Mouse (Mus musculus): Measurements from ENCODE around the gene Mmgt2. TPM values are rescaled to one million over a fixed set of nuclear protein-coding genes. Genes with fewer than 3 reads are reported as not detected.
"Not testable (repeated sequence)": the region's sequence is repeated elsewhere in the genome, so short reads cannot be mapped to it uniquely, and the experiment has no call there.

Gene Mmgt2
- polyA plus RNA-seq, 1 experiment from 2014 or later: 27.4 TPM

DNA sequence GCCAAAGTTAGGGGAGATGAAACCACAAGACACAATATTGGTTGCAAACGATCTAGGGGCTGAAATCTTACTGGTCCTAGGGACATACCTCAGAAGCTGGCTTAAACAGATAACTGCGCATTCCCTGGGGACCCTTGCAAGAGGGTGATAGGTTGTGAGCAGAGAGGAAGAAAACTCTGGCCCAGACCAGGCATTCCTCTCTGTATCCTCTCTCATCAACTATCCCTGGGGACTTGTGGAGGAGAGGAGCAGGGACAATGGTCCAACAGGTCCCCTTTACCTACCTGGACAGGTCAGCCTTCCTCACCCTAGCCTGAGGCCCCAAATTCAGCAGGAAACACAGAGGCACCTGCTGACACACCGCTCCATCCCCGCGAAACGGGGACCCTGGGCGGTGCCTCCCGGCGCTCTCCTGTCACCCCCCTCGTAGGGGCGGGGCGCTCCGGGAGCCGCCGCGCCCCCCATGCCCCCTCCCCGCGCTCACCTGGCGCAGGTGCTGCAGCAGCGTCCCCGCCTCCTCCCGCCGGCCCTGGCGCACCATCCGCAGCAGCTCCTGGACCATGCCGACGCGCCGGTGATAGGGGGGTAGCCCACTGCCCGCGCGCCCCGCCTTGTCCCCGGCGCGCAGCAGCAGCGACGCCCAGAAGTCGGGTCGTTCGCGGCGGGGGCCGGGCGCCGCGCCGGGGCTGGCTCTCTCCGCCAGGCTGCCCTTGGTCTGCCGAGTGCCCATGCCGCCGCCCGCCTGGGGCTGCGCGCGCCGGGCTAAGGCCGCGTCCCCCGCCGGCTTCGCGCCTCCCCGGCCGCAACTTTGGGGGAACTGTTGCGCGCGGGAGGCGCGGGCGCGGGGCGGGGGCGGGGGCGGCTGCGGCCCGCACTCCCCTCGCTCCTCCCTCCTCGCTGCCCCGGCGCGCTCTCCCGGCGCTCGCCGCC is 538 bp upstream of the Mmgt2 start, which contains the start of gene Lrrc75a:
Gene Lrrc75a, minus strand, starts transcription at position 863 of the 930 bp plus-strand sequence.
- H3K9ac ChIP-seq (ENCODE audit: low read length): peak within 1 kb of the TSS; percentile 83
- no peaks in the 10 kb centered on the region for H3K9me3 ChIP-seq (replicated peaks; ENCODE audit: control insufficient read depth, low read length)
- H3K4me1 ChIP-seq (ENCODE audit: control insufficient read depth, insufficient read depth, low read length): peaks cover 32% of the 10 kb centered on the region
- WGBS: 1% methylated on average over 64 of the region's 86 CpGs
- peak within 1 kb of the TSS; percentile 74 for H3K4me3 ChIP-seq (ENCODE audit: low read depth, low read length)
- no peaks in the 10 kb centered on the region for H3K36me3 ChIP-seq (ENCODE audit: control insufficient read depth, insufficient read depth, low read length)
- DNase-seq (ENCODE audit: low spot score): peak; percentile 41
- no peaks in the 10 kb centered on the region for H3K27me3 ChIP-seq (replicated peaks; ENCODE audit: control insufficient read depth, insufficient read depth, low read length)
- ATAC-seq: peak; percentile 68
- peak within 1 kb of the TSS; percentile 65; the same call in 1 of the 2 replicates for H3K27ac ChIP-seq (ENCODE audit: low read depth, low read length)
- peak within 1 kb of the TSS; percentile 98 for H3K4me2 ChIP-seq (ENCODE audit: low read length)

DNA sequence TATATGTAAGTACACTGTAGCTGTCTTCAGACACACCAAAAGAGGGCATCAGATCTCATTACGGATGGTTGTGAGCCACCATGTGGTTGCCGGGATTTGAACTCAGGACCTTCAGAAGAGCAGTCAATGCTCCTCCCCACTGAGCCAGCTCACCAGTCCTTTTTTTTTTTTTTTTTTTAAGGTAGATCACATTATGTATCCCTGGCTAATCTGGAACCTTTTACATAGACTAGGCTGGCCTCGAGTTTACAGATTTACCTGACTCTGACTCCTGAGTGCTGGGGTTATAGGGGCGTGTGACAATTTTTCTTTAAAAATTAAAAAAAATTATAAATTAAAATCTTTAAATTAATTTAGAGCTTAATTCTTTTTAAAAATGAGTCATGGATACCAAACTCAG is 1.3 kb downstream of the Mmgt2 start:
- not testable (repeated sequence) for DNase-seq (ENCODE audit: low spot score); H3K27me3 ChIP-seq (replicated peaks; ENCODE audit: control insufficient read depth, insufficient read depth, low read length); H3K9me3 ChIP-seq (replicated peaks; ENCODE audit: control insufficient read depth, low read length); H3K4me2 ChIP-seq (ENCODE audit: low read length); ATAC-seq; H3K4me3 ChIP-seq (ENCODE audit: low read depth, low read length); H3K27ac ChIP-seq (ENCODE audit: low read depth, low read length); H3K9ac ChIP-seq (ENCODE audit: low read length); H3K36me3 ChIP-seq (ENCODE audit: control insufficient read depth, insufficient read depth, low read length)
- 81% methylated on average over 4 of the region's 4 CpGs for WGBS
- H3K4me1 ChIP-seq (ENCODE audit: control insufficient read depth, insufficient read depth, low read length): peaks cover 24% of the 10 kb centered on the region

DNA sequence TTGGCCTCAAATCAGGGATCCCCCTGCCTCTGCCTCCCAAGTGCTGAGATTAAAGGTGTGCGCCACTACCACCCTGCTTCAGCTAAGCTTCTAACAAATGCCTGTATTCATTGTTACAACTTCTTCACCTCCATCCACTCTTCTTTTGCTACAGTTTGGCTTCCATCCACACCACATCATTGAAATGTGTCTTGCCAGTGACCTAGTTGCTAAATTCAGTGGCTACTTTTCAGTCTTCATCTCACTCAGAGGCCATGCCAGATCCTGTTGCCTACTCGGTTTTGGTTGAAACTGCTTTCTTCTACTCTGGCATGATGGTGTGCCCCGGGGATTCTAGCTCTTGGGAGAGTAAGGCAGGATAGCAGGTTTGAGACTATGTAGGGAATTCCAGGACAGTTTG is 3.1 kb downstream of the Mmgt2 start:
- DNase-seq (ENCODE audit: low spot score) (no peak), ATAC-seq (no peak)
- Histone ChIP-seq H3K9ac (ENCODE audit: low read length) (no peak overlapping the region), H3K36me3 (ENCODE audit: control insufficient read depth, insufficient read depth, low read length) (no peaks in the 10 kb centered on the region), H3K4me3 (ENCODE audit: low read depth, low read length) (no peak overlapping the region), H3K27me3 (replicated peaks; ENCODE audit: control insufficient read depth, insufficient read depth, low read length) (no peaks in the 10 kb centered on the region), H3K4me1 (ENCODE audit: control insufficient read depth, insufficient read depth, low read length) (peaks cover 9% of the 10 kb centered on the region), H3K27ac (ENCODE audit: low read depth, low read length) (no peak overlapping the region), H3K9me3 (replicated peaks; ENCODE audit: control insufficient read depth, low read length) (no peaks in the 10 kb centered on the region), H3K4me2 (ENCODE audit: low read length) (no peak overlapping the region)
- 90% methylated on average over 3 of the region's 3 CpGs for WGBS

DNA sequence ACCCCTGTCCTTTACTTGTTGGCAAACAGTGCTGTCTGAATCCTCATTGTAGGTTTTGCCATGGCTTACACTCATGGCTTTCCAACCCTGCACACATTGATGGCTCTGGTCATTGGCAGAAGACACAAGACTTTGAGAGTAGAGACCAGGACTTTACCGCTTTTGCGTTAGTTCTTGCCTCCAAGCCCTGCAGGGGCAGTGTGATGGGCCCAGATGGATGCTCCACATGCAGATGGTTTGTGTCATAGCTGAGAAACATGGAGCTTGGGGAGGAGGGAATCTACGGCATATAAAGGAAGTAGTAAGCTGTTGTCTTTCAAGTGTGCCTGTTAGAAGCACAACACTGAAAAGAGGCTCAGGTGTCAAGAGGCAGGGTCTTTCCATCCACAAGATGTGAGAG is 3.6 kb downstream of the Mmgt2 start:
- Histone ChIP-seq H3K4me3 (ENCODE audit: low read depth, low read length) (no peak overlapping the region), H3K27ac (ENCODE audit: low read depth, low read length) (no peak overlapping the region), H3K4me1 (ENCODE audit: control insufficient read depth, insufficient read depth, low read length) (peaks cover 4% of the 10 kb centered on the region; the same call in 1 of the 2 replicates), H3K4me2 (ENCODE audit: low read length) (no peak overlapping the region), H3K9me3 (replicated peaks; ENCODE audit: control insufficient read depth, low read length) (no peaks in the 10 kb centered on the region), H3K27me3 (replicated peaks; ENCODE audit: control insufficient read depth, insufficient read depth, low read length) (no peaks in the 10 kb centered on the region), H3K36me3 (ENCODE audit: control insufficient read depth, insufficient read depth, low read length) (no peaks in the 10 kb centered on the region), H3K9ac (ENCODE audit: low read length) (no peak overlapping the region)
- 87% methylated on average over 3 of the region's 3 CpGs for WGBS
- ATAC-seq (no peak), DNase-seq (ENCODE audit: low spot score) (no peak)

DNA sequence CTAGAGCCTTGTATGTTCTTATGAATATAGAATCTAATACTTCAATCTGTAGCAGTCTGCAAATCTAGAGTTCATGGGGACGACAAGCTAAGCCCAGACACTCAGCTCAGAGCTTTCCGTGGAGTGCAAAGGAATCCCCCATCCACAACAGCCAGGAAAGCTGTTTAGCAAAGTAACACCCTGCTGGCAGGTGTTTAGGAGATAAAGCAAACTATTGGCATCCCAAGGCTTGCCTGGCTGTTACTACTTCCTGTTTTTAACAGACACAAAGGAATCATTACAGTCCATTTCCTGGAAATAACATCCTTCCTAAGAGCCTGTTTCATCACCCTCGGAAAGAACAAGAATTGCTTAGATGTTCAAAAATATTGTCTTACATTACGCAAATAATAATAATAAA is 12.4 kb downstream of the Mmgt2 start:
- H3K9ac ChIP-seq (ENCODE audit: low read length): no peak overlapping the region
- no peak overlapping the region for H3K4me2 ChIP-seq (ENCODE audit: low read length)
- H3K36me3 ChIP-seq (ENCODE audit: control insufficient read depth, insufficient read depth, low read length): peaks cover 3% of the 10 kb centered on the region; the same call in 1 of the 2 replicates
- ATAC-seq (no peak), DNase-seq (ENCODE audit: low spot score) (no peak)
- H3K27ac ChIP-seq (ENCODE audit: low read depth, low read length): no peak overlapping the region
- H3K4me1 ChIP-seq (ENCODE audit: control insufficient read depth, insufficient read depth, low read length): no peaks in the 10 kb centered on the region
- no peaks in the 10 kb centered on the region for H3K27me3 ChIP-seq (replicated peaks; ENCODE audit: control insufficient read depth, insufficient read depth, low read length)
- no peaks in the 10 kb centered on the region for H3K9me3 ChIP-seq (replicated peaks; ENCODE audit: control insufficient read depth, low read length)
- no peak overlapping the region for H3K4me3 ChIP-seq (ENCODE audit: low read depth, low read length)
- WGBS: 69% methylated on average over 4 of the region's 4 CpGs

DNA sequence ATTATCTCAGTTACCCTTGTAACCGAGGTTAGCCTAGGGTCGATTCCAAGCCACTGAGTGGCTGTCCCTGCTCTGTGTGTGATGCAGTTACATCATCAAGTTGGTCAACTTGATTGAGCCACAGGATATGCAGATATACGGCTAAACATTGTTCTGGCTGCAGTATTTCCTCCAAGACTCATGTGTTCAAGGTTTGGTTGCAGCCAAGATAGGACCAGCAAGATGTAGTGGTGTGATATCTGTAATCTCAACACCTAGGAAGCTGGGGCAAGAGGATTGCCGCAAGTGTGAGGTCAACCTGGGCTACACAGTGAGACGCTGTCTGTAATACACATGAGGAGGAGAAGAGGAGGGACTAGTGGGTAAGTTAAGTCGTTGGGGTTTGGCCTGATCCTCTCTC is 15.8 kb downstream of the Mmgt2 start:
- H3K4me1 ChIP-seq (ENCODE audit: control insufficient read depth, insufficient read depth, low read length): no peaks in the 10 kb centered on the region
- ATAC-seq (no peak), DNase-seq (ENCODE audit: low spot score) (no peak)
- H3K27ac ChIP-seq (ENCODE audit: low read depth, low read length): no peak overlapping the region
- peaks cover 3% of the 10 kb centered on the region; the same call in 1 of the 2 replicates for H3K36me3 ChIP-seq (ENCODE audit: control insufficient read depth, insufficient read depth, low read length)
- H3K9ac ChIP-seq (ENCODE audit: low read length): no peak overlapping the region
- no peak overlapping the region for H3K4me2 ChIP-seq (ENCODE audit: low read length)
- no peak overlapping the region for H3K4me3 ChIP-seq (ENCODE audit: low read depth, low read length)
- 89% methylated on average over 6 of the region's 6 CpGs for WGBS
- H3K9me3 ChIP-seq (replicated peaks; ENCODE audit: control insufficient read depth, low read length): no peaks in the 10 kb centered on the region
- no peaks in the 10 kb centered on the region for H3K27me3 ChIP-seq (replicated peaks; ENCODE audit: control insufficient read depth, insufficient read depth, low read length)

DNA sequence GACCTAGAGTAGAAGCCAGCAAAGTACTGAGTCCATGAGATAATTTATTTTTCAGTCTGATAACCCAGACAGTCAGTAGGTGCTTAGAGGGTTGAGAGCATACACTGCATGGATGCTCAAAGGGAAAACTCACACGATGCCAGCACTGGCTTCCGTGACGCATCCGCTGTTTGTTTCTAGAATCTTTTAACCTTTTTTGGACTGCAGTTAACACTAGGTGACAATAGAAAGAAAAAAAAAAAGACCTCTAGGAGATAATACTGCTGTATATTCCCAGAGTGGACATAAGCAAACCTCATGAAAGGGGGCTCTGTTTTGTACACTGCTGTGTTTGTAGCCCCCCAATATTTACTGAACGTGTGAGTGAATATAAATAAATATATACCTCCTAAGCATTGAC is 20.5 kb downstream of the Mmgt2 start:
- no peak overlapping the region for H3K27ac ChIP-seq (ENCODE audit: low read depth, low read length)
- peaks cover 3% of the 10 kb centered on the region; the same call in 1 of the 2 replicates for H3K36me3 ChIP-seq (ENCODE audit: control insufficient read depth, insufficient read depth, low read length)
- no peak for DNase-seq (ENCODE audit: low spot score)
- no peak overlapping the region for H3K4me3 ChIP-seq (ENCODE audit: low read depth, low read length)
- 91% methylated on average over 5 of the region's 5 CpGs for WGBS
- H3K9ac ChIP-seq (ENCODE audit: low read length): no peak overlapping the region
- no peak for ATAC-seq
- H3K4me2 ChIP-seq (ENCODE audit: low read length): no peak overlapping the region
- no peaks in the 10 kb centered on the region for H3K27me3 ChIP-seq (replicated peaks; ENCODE audit: control insufficient read depth, insufficient read depth, low read length)
- no peaks in the 10 kb centered on the region for H3K4me1 ChIP-seq (ENCODE audit: control insufficient read depth, insufficient read depth, low read length)
- no peaks in the 10 kb centered on the region for H3K9me3 ChIP-seq (replicated peaks; ENCODE audit: control insufficient read depth, low read length)

DNA sequence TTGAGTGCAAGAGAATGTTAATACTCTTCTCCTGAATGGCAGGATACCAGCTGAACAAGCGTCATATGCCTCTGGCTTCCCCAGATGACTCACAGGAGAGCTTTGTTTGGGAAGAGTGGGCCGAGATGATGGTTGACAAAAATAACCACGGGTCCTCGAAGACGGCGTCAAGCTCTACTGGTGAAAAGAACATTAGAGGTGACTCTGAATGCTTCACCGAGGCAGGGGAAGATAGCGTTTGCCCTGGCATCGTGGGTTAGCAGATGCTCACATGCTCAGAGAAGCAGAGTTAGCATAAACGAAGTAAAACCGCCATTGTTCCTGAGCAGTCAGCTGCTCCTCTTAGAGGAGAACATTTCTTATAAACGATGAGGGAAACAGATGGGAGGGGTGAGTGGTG is 21.0 kb downstream of the Mmgt2 start:
- Histone ChIP-seq H3K4me2 (ENCODE audit: low read length) (no peak overlapping the region), H3K36me3 (ENCODE audit: control insufficient read depth, insufficient read depth, low read length) (peaks cover 3% of the 10 kb centered on the region; the same call in 1 of the 2 replicates), H3K4me3 (ENCODE audit: low read depth, low read length) (no peak overlapping the region), H3K9ac (ENCODE audit: low read length) (no peak overlapping the region), H3K4me1 (ENCODE audit: control insufficient read depth, insufficient read depth, low read length) (no peaks in the 10 kb centered on the region), H3K27ac (ENCODE audit: low read depth, low read length) (peak overlapping the region; percentile 17; the same call in 1 of the 2 replicates), H3K27me3 (replicated peaks; ENCODE audit: control insufficient read depth, insufficient read depth, low read length) (no peaks in the 10 kb centered on the region), H3K9me3 (replicated peaks; ENCODE audit: control insufficient read depth, low read length) (no peaks in the 10 kb centered on the region)
- WGBS: 50% methylated on average over 12 of the region's 12 CpGs
- DNase-seq (ENCODE audit: low spot score): peak; percentile 35
- ATAC-seq: 0 out of 2 replicates have a peak, but pooled peaks have one; percentile 23

DNA sequence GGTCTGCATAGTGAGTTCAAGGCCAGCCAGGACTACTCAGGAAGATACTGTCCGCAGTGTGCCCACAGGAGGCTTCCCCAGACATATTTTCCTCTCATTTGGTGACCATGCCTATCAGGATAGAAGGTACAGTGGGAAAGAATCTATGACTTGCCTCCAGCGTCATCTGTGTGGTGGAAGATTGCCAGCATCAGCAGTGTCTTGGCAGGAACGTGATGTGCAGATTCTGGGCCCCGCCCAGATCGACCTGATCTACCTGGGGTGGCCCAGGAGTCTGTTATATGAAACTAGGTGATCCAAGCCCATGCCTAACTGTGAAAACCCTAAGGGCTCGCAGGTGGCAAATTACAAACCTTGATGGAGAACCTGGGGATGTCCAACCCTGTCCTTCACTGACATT is 21.5 kb downstream of the Mmgt2 start:
- no peaks in the 10 kb centered on the region; the same call in 1 of the 2 replicates for H3K36me3 ChIP-seq (ENCODE audit: control insufficient read depth, insufficient read depth, low read length)
- no peak overlapping the region for H3K27ac ChIP-seq (ENCODE audit: low read depth, low read length)
- no peak overlapping the region for H3K9ac ChIP-seq (ENCODE audit: low read length)
- ATAC-seq (no peak), DNase-seq (ENCODE audit: low spot score) (no peak)
- H3K4me1 ChIP-seq (ENCODE audit: control insufficient read depth, insufficient read depth, low read length): no peaks in the 10 kb centered on the region
- no peaks in the 10 kb centered on the region for H3K9me3 ChIP-seq (replicated peaks; ENCODE audit: control insufficient read depth, low read length)
- H3K27me3 ChIP-seq (replicated peaks; ENCODE audit: control insufficient read depth, insufficient read depth, low read length): no peaks in the 10 kb centered on the region
- 83% methylated on average over 6 of the region's 6 CpGs for WGBS
- H3K4me3 ChIP-seq (ENCODE audit: low read depth, low read length): no peak overlapping the region
- H3K4me2 ChIP-seq (ENCODE audit: low read length): no peak overlapping the region
